Mouse (Mus musculus): ENCODE measurements around the gene Esf1.
A peak's percentile ranks its signal among the peaks of the same experiment; 100 is the strongest.
"Not testable (repeated sequence)": the region's sequence is repeated elsewhere in the genome, so short reads cannot be mapped to it uniquely, and the experiment has no call there.

The Esf1 gene

GRCm38 (mm10) chr2:140170127-140170802 lies at the start of gene Esf1, which contains the start of gene Ndufaf5:
Esf1 (minus strand) TSS chr2:140170564.
Ndufaf5 (plus strand) TSS chr2:140170649.
- DNase-seq: peak; percentile 96

GRCm38 (mm10) chr2:140215965-140216364 lies 45.6 kb upstream of the Esf1 start:
- DNase-seq: peak; percentile 18

- DNase-seq: peak; percentile 22
These were observed 45.1 kb upstream of the Esf1 start for GRCm38 (mm10) chr2:140215415-140215814.

GRCm38 (mm10) chr2:140214519-140215027 lies 44.2 kb upstream of the Esf1 start:
- DNase-seq: no peak

DNA sequence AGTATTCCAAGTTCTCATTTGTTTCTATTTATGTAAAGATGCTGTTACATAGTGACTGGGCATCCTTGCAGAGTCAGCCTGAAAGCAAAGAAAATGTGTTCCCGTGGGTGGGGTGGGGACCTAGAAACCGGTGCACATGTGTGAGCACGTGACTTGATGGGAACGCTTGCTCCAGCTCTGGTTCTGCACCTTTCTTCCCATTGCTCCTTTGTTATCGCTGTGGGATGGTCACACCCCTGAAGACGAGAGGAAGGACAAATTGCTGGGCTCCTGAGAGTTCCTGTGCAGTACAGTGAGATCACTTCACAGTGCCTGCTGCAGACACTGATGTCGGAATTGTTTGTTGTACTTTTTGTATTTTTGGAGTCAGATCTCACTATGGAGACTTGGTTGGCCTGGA lies 33.4 kb upstream of the Esf1 start:
- no peak for DNase-seq

DNA sequence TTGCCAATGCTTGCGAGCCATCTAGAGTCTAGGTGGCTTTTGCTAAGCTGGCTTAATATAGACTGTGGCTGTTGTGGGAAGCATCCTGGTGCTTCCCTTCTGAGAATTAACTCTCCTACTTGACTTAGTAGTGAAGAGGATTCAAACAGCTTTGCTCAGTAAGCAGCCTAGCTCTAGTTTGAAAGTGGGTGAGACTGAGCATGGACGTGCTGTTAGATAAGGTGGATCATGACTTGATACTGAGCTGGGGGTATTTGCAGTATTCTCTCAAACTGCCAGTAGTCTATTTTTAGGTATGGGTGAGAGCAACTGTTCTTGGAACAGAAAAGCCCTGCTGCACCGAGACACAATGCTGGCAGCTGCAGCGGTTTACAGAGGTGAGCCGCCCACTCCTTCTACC lies 32.2 kb upstream of the Esf1 start:
- no peak for DNase-seq

GRCm38 (mm10) chr2:140200713-140201112 lies 30.3 kb upstream of the Esf1 start:
- no peak for DNase-seq

DNA sequence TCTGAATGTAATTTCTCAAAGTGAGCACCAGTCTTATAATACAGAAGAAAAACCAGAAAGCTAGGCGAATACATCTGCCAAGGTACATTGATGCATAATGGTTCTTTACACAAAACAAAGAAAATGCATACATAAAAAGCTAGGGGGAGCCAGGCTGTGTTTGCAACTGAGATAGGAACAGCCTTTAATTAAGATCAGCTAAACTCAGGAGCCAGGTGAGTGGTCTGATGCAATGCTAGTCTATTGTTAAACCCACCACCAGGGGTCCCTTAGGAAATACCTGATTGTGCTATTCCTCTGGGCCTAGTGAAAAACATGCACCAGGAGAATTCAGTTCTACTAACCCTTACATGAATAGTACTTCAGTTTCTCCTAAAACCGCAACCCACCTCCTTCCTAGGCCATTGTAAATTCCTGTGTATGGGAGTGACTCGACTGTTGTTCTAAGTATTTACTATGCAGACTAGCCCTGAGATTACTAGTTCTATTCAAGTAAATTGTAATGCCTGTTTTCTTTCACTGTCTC lies 15.4 kb upstream of the Esf1 start:
- not testable (repeated sequence) for DNase-seq

- peak; percentile 24 for DNase-seq
These were observed 614 bp upstream of the Esf1 start for GRCm38 (mm10) chr2:140170803-140171553.

GRCm38 (mm10) chr2:140169057-140169456 lies 1.3 kb downstream of the Esf1 start:
- no peak for DNase-seq

GRCm38 (mm10) chr2:140163351-140163854 lies 7.0 kb downstream of the Esf1 start:
- no peak for DNase-seq

DNA sequence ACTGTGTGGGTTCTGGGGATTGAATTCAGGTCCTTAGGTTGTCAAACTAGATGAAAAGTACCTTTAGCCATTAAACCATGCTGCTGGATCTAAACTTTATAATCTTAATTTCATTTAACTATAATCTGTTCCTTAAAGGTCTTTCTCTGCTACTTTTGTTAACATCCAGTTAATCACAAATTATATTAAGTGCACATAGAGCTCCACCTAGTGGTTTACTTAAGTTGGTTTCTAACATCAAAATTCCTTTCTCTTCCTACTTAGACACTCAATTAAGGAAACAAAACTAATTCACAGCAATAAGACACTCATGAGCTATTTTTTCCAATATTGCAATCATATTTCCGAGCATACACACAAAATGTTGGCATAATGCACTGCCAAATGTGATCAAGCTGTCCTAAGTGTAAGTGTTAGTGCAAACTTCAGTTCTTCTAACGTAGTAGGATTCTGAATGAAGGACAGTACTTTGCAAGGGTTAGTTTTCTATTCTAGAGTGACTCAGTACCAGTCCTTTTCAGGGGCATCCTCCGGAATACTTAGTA lies 11.1 kb downstream of the Esf1 start:
- peak; percentile 24 for DNase-seq

GRCm38 (mm10) chr2:140151743-140152142 lies 18.6 kb downstream of the Esf1 start, which contains the start of gene Gm17374:
Gm17374 (plus strand) TSS chr2:140152043.
- DNase-seq: not testable (repeated sequence)

DNA sequence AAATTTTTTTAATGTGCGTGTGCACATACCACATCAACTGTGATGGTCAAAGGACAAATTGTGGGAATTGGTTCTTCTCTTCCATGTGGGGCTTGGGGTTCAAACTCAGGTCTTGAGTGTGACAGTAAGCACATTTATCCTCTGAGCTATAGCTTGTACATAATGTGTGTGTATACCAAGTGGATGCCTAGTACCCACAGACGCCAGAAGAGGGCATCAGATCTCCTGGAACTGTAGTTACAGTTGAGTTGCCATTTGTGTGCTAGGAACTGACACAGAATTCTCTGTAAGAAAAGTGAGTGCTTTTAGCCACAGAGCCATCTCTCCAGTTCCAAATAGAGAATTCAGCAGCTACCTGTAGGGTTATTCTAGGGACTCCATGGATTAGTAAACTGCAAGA lies 44.8 kb downstream of the Esf1 start:
- no peak for DNase-seq

- DNase-seq: no peak
These were observed 56.5 kb downstream of the Esf1 start for GRCm38 (mm10) chr2:140113851-140114250.

DNA sequence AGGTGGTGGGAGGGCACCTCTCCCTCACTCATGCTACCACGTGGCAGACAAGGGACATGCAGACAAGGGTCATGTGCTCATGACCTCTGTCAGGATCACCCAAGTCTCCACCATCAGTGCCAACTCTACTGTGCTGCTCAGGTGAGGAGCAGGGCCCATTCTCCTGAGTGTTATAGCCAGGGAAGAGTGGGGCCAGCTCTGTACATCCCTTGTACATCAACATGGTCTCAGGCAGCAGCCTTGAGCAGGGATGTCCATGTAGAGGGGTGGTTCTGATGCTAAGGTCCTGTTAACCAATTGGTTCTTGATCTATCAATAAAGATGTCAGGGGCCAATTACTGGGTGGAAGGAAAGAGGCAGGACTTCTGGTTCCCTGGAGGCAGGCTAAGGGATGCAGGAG lies 61.4 kb downstream of the Esf1 start:
- DNase-seq: no peak

- no peak for DNase-seq
These were observed 62.7 kb downstream of the Esf1 start for GRCm38 (mm10) chr2:140107641-140108040.

- DNase-seq: no peak
These were observed 65.4 kb downstream of the Esf1 start for GRCm38 (mm10) chr2:140104951-140105350.

DNA sequence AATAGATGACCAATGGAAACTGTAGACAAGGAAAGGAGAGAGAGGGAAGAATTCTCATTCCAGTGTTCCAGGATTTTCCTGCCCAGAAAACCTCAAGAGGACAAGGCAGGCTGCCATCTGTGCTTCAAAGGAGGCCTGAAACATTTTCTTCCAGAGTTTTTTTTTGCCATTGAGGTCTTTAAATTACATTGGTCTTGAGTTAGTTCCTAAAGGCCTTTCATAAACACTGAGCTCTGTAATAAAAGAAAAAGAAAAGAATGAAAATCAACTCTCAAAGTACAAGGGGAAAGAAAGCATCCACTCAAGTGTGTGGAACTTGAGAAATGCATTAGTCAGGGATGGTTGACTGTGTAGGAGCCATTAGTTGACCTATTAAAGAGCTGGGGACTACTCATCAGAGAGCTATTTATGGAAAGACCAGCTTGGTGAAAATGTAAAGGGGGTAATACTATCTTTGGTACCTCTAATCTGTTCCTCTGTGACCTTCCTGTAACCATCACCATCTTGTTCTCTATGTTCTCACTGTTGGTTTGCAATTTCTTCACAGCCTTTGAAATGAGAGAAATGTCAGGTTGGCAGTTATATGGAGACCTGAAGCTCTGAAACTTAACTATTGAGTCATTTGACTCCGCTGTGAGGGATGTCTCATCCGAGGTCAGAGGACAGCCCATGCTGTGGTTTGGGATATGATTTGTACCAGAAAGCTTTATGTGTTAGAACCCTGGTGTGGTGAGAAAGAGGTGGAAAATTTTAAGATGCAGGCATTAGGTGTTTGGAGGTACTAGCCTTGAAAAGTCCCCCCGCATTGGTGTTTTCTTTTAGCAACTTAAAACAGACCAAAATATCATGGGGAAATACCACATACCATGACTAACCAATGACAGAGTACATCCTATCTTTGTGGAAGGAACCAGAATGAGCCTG lies 69.6 kb downstream of the Esf1 start:
- DNase-seq: no peak

DNA sequence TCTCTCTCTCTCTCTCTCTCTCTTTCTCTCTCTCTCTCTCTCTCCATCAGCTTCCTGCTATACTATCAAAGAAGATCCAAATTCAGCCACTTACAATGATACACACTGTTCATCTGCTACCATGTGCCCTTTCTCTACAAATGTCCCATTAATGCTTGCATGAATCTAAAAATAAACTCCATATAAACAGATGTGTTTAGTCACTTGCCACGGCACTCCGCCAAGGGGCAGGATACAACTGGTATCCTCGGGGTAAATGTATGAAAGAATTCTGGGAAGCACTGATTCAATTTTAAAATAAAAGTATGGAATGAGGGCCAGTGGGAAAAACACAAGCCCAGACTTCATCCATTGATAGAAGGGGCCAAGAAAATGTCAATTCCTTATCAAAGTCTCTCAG lies 70.4 kb downstream of the Esf1 start:
- DNase-seq: no peak

- DNase-seq: no peak
These were observed 73.2 kb downstream of the Esf1 start for GRCm38 (mm10) chr2:140097131-140097591.

DNA sequence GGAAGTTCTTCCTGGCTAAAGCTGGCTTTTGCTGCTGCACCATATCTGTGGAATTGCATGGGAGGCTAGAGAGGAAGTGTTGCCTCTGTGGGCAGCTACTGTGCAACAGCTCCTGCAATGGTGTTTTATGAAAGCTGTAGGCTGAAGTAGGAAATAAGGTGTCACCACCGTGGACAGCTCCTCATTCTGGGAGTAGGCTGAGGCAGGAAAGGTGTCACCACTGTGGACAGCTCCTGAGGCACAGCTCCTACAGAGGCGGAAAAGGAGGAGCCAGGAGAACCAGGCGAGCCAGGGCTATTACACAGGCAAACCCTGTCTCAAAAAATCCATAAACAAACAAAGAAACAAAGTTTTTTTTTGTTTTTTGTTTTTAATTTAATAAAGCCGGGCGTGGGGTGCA lies 74.3 kb downstream of the Esf1 start:
- DNase-seq: no peak

Measured in cerebellum, adult 9-10 months (tissue).